Mouse (Mus musculus) olfactory bulb, adult 2 months (tissue): Measurements from ENCODE around the gene Lmntd2. TPM values are rescaled to one million over a fixed set of nuclear protein-coding genes. Genes with fewer than 3 reads are reported as not detected.

Experiments
- H3K27ac ChIP-seq: fragments of 200-500 bp; 2 replicates; pipeline ENCODE4 v1.5.1; 2012; ENCODE audit warnings: low read depth, low read length; ENCODE audit not compliant: insufficient read depth
- H3K4me1 ChIP-seq: fragments of 200-500 bp; 2 replicates; pipeline ENCODE4 v1.6.1; 2012; ENCODE audit warnings: low read length; ENCODE audit not compliant: control insufficient read depth, insufficient read depth
- H3K4me3 ChIP-seq: fragments of 200-500 bp; 2 replicates; pipeline ENCODE4 v1.5.1; 2012; ENCODE audit warnings: mild to moderate bottlenecking, low read depth, low read length, moderate library complexity; ENCODE audit not compliant: insufficient read depth
- CTCF ChIP-seq: fragments of 200-500 bp; IDR thresholded peaks from 2 replicates; pipeline ENCODE4 v1.5.1; 2012; ENCODE audit warnings: low read depth, mild to moderate bottlenecking, low read length, moderate library complexity; ENCODE audit not compliant: insufficient read depth
- POLR2A ChIP-seq: fragments of 200-500 bp; IDR thresholded peaks from 2 replicates; pipeline ENCODE4 v1.6.1; 2012; ENCODE audit warnings: mild to moderate bottlenecking, low read depth, low read length, moderate library complexity; ENCODE audit not compliant: insufficient read depth
- WGBS: fragments of 180-500 bp; shearing (Covaris S2); methylation state at CpG from one replicate; pipeline ENCODE4 v1.1.7; 2018; 5-methylcytosine and 5-hydroxymethylcytosine counted together
- polyA plus RNA-seq: library from polyadenylated mRNA; stranded (reverse); fragments of >200 nt; gene quantifications from 2 replicates; pipeline ENCODE4 v1.2.4, GENCODE M21; 2012; ENCODE audit warnings: low replicate concordance; ENCODE audit not compliant: missing spikeins, insufficient read depth, insufficient read length

Lmntd2 gene
- polyA plus RNA-seq, 1 experiment: not detected

DNA sequence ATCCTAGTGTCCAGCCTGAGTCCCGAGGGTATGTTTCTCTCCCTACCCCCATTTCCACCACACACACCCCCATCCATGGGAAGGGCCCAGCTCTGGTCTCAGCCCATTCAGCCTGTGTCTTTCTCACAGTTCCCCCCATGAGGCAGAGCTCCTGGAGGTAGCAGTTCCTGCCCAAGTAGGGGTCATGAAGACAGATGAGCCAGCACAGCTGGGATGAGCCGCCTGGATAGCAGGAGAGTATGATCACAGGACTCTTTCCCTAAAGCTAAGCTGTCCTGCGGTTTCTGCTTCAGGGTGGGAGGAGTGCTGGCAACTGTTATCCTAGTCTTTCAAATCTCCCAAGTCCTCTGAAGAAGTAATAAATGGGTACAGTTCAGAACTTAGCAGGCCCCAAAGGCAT is 4.3 kb upstream of the Lmntd2 start:
- Histone ChIP-seq H3K4me3 (no peak overlapping the region), H3K27ac (no peak overlapping the region), H3K4me1 (peaks cover 33% of the 10 kb centered on the region)
- TF ChIP-seq CTCF: no peak
- TF ChIP-seq POLR2A: no peak
- 88% methylated on average over 3 of the region's 3 CpGs for WGBS

DNA sequence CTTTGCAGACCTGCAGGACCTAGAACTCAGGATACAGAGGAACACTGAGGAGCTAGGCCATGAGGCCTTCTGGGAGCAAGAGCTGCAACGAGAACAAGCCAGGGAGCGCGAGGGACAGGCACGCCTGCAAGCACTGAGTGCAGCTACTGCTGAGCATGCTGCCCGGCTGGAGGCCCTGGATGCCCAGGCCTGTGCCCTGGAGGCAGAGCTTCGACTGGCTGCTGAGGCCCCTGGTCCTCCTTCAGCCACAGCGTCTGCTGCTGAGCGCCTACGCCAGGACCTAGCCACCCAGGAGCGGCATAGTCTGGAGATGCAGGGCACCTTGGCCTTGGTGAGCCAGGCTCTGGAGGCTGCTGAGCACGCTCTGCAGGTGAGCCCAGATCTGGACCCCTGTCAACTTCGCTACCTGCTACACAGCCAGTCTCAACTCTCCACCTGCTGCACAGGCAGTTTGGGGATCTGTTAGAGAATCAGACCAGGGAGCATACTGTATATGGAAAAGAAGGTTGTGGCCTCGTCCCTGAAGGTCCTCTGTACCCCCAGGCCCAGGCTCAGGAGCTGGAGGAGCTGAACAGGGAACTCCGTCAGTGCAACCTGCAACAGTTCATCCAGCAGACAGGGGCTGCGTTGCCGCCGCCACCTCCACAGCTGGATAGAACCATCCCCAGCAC is 3.6 kb upstream of the Lmntd2 start:
- peaks cover 32% of the 10 kb centered on the region for H3K4me1 ChIP-seq
- TF ChIP-seq CTCF (no peak), POLR2A (no peak)
- no peak overlapping the region for H3K4me3 ChIP-seq
- 95% methylated on average over 17 of the region's 17 CpGs for WGBS
- H3K27ac ChIP-seq: no peak overlapping the region

DNA sequence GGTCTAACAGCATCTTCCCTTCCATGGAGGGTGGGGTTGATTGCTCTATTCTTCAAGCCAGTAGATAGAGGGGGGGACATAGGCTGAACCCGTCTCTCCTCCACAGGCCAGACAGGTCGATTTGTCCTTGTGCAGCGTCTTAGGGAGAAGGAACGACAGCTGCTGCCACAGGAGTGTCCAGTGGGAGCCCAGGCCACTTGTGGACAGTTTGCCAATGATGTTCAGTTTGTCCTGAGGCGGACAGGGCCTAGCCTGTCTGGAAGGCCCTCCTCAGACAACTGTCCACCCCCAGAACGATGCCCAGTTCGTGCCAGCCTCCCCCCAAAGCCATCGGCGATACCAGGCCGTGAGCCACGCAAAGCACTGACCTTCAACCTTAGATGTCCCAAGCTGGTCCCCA is 3.0 kb upstream of the Lmntd2 start:
- TF ChIP-seq POLR2A: no peak
- TF ChIP-seq CTCF: no peak
- H3K27ac ChIP-seq: no peak overlapping the region
- no peak overlapping the region for H3K4me3 ChIP-seq
- H3K4me1 ChIP-seq: peaks cover 26% of the 10 kb centered on the region
- 90% methylated on average over 11 of the region's 11 CpGs for WGBS

DNA sequence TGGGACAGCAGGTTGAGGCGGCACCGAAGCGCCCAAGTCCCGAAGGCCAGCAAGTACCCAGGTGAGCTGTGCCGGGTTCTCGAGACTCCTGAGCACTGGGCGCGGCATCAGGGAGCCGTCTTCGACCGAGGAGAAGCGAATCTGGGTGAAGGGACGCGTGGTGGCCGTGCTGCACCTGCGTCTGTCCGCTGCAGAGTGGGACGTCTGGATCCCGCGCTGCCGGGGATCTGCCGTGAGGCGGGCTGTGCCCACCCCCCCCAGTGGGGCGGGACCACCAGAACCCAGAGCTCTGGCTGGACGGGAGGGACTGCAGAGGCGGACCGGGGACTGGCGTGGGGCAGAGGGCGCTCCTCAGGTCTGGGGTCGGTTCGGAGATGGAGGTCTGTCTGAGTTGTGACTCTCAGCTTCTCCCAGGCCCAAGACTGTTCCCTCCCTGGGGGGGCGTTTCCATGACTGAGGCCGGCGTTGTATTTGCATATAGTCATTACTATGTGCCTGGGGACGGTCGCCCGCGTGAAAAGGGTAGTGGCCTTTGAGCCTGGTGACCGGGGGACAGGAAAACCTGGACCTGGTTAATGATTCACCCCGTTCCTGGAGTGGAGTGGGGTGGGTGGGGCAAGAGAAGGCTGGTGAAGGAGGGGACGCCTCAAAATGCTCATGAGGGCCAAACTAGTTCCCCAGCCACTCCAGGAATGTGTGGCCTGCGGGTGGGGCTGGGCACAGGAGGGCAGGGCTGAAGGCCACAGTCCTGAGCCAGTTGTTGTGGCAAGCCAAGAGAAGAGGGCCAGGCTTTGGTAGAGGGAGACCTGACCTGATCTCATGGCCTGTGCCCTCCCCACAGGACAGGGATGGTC is 2.2 kb upstream of the Lmntd2 start:
- no peak overlapping the region for H3K27ac ChIP-seq
- H3K4me1 ChIP-seq: peaks cover 18% of the 10 kb centered on the region
- peak overlapping the region; percentile 53 for H3K4me3 ChIP-seq
- 3% methylated on average over 42 of the region's 42 CpGs for WGBS
- TF ChIP-seq CTCF (no peak), POLR2A (no peak)

DNA sequence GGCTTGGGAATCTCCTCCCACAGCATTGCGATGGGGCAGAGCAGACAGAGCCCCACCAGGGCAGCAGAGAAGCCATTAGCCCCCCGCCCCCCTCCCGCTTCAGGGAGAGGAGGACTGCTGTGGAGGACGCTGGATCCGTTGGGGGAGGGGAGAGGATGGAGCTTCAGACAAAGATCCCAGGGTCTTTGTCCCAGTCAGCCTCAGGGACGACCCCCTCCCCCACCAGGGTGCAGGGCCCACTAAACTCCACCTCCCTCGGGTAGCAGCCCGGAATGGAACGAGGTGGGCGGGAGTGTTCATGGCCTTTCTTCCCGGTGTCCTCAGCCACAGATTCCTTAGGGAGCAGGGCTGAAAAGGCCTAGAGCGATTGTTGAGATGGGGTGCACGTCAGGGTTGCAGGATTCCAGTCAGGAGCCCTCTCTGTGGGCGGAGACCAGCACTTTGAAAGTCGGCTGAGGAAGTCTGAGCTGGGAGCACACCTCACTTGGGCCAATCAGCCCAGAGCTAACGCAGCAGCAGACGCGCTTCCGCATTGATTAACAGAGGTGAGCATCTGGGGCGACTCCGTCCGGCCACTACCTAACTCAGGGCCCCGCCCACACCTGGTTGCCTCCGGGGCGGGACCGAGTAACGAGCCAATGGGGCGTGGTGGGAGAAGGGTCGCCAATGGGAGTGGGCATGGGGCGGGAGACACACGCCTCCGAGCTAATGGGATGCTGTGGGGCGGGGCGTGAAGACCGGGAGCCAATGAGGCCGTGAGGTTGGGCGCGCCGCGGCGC is 1.4 kb upstream of the Lmntd2 start, which contains the start of gene Rassf7:
TSS of gene Rassf7 (plus strand) at position 760 of the 779 bp plus-strand sequence.
- peak within 1 kb of the TSS; percentile 53 for H3K4me3 ChIP-seq
- H3K27ac ChIP-seq: no peak within 1 kb of the TSS
- H3K4me1 ChIP-seq: peaks cover 16% of the 10 kb centered on the region
- WGBS: 3% methylated on average over 41 of the region's 41 CpGs
- TF ChIP-seq CTCF (no peak), POLR2A (no peak)

DNA sequence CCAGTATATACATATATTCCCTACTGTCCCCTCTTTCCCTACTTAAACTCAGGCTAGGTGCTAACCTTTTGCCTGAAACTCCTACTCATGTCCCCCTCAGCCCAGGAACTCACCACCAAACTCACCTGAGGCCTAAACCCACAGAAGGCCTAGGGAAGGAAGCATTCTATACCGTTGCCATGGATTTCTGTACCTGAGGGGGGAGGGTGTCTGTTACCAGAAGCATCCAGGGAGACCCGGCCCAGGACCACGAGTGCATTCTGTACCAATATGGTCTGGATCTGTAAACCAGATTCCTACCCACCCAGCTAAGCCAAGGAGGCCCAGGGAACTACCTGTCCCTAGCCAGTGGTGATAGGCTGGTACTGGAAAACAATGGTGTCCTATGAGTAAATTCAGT is 430 bp upstream of the Lmntd2 start:
- Histone ChIP-seq H3K4me3 (no peak overlapping the region), H3K27ac (no peak overlapping the region), H3K4me1 (peaks cover 16% of the 10 kb centered on the region)
- TF ChIP-seq POLR2A (no peak), CTCF (no peak)
- WGBS: 80% methylated on average over 3 of the region's 3 CpGs

DNA sequence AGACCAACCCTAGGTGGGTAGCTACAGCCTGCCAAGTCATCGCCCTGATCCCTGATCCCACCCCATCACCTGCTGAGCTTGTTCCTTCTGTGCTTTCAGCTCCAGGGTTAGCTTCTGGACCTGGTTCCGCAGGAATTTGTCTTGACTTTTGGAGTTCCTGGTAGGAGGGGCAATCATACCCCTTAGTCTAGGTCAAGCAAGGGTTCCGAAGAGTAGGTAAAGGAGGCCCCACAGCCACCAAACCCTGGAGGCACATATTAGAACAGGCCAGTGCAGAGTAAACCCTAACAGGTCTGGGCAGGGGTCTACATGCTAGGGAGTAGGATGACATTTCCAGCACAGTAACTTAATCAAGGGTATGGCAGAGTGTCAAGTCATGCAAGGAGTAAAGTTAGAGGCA is 747 bp downstream of the Lmntd2 start:
- TF ChIP-seq CTCF (no peak), POLR2A (no peak)
- peaks cover 16% of the 10 kb centered on the region for H3K4me1 ChIP-seq
- H3K4me3 ChIP-seq: no peak overlapping the region
- 86% methylated on average over 3 of the region's 3 CpGs for WGBS
- no peak overlapping the region for H3K27ac ChIP-seq

DNA sequence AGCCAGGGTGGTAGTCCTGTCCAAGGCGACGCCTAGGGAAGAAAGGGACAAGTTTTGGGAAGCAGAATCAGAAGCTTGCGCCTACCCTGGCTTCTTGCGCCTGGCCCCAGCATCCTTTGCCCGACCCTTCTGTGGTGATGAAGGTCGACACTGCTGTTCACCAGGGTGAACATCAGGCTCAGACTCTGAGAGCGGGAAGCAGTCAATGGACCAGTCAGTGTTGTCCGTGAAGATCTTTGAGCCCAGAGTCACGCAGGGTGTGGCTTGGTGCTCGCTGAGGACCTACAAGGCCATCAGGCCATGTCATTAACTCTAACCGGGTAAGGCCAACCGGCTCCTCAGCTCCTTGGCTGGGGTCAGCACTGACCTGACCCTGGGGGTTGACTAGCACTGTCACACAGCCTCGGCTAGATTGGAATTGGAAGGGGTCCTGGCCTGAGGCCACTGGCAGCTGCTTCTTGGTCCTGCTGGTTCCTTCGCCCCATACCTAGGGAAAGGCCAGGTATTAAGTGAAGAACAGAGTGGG is 3.2 kb downstream of the Lmntd2 start:
- H3K27ac ChIP-seq: no peak overlapping the region
- TF ChIP-seq POLR2A (no peak), CTCF (no peak)
- 92% methylated on average over 14 of the region's 14 CpGs for WGBS
- peaks cover 7% of the 10 kb centered on the region for H3K4me1 ChIP-seq
- H3K4me3 ChIP-seq: no peak overlapping the region
